Mouse (Mus musculus): ENCODE results near the gene Thpo.

DNA sequence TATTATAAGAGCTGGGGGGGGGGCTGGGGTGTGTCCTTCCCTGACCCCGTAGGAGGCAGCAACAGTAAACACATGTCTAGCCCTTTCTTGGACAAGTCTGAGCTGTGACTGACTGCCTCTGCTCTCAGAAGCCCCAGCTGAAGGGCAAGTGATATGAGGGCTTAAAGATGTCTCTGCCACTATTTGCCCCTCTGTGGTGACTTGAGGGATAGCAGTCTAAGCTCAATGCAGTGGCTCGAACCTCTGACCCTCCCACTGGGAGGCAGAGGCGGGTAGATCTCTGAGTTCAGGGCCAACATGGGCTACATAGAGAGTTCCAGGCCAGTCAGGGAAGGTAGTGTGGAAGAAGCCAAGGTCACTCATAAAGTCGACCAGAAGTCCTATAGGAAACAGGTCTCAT lies 23.5 kb downstream of the Thpo start:
- TF ChIP-seq CTCF (IDR thresholded peaks at IDR 0.05; ENCODE audit: borderline replicate concordance, control insufficient read depth, extremely low read depth, insufficient read depth, low read length, poor library complexity) = no peak
- TF ChIP-seq POLR2A (IDR thresholded peaks at IDR 0.05; ENCODE audit: control insufficient read depth, extremely low read depth, insufficient read depth, low read length, poor library complexity) = no peak

Data from thymus, adult 2 months (tissue).